Mouse (Mus musculus) liver, adult (tissue): ENCODE measurements at regions not wholly inside any gene's neighbourhood (a gene's known extent, or its start where the extent isn't known, plus 50 kb on each side); places are given as distances from the start of the nearest gene placed in this dataset.

Experiments
- GATA4 ChIP-seq: IDR thresholded peaks from 2 replicates; pipeline ENCODE4 v1.6.1; 2014; ENCODE audit warnings: mild to moderate bottlenecking, low read length; ENCODE audit not compliant: insufficient replicate concordance

DNA sequence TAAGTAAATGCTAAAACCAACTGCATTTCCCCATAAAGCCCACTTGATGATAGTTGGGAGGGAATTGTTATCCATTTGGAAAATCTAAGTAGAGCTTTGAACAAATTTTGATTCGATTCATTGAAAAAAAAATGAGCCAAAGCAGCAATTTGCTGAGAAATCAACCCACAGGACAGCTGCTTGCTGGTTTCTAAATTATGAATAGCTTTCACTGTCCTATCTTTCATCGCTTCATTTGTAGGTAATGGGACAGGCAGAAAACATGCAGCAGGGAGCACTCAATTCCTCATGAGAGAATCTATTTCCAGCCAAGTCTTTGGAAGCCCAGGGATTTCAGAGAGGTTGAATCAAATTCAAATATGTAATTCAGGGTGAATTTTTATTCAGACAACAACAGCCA lies 161.5 kb downstream of the Gm11077 start:
- TF ChIP-seq GATA4, result no peak

DNA sequence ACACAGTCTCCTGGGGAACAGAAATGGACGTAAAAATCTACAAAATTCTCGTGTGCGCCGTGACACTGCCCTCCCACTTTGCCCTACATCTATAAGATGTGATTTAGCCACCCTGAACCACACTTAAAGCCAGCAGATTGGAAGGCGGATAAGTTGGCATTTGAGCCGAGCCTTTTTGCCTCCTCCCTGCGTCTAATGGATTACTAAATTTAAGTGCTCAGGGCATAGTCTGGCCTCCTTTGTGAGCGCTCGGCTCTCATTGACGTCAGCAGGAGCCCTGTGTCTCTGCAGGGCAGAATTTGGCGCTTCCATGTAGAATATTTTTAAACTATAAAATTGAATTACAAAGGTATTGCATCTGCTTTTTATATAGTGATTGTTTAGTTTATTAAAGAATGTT lies 165.4 kb downstream of the Gm11077 start:
- TF ChIP-seq GATA4, result no peak

DNA sequence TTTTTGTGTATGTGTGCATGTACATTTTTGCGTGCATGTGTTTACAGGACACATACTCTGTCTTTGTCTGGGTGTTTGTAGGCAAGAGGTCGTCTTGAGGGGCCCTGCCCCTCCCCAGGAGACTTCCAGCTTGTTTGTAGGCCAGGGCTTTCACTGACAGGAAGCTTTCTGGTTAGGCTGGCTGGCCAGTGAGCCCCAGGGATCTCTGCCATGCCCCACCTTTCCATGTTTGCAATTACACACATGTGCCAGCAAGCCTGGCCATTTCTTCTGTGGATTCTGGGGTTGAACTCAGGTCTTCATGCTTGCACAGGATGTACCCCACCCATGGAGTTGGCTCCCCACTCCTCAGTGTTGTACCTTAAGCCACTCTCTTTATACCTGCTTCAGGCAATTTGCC lies 166.4 kb downstream of the Gm11077 start:
- no peak for TF ChIP-seq GATA4

DNA sequence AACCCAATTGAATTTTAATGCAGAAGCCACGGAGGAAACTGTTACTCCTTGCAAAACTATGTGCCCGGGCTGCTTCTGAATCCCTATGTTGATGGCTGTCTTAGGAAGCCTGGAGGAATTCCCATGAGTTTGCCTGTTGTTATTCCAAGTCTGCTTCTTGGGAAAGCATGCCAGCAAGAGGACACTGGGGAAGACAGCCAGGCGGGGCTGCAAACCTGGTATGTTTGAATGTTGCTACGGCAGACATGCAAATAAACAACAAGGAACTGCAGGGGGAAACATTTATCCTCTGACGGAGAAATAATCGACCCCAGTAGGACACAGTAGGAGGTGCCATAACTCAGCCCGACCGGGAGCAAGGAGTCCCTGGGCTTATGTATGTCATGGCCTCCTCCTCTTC lies 168.0 kb downstream of the Gm11077 start:
- TF ChIP-seq GATA4, result no peak

DNA sequence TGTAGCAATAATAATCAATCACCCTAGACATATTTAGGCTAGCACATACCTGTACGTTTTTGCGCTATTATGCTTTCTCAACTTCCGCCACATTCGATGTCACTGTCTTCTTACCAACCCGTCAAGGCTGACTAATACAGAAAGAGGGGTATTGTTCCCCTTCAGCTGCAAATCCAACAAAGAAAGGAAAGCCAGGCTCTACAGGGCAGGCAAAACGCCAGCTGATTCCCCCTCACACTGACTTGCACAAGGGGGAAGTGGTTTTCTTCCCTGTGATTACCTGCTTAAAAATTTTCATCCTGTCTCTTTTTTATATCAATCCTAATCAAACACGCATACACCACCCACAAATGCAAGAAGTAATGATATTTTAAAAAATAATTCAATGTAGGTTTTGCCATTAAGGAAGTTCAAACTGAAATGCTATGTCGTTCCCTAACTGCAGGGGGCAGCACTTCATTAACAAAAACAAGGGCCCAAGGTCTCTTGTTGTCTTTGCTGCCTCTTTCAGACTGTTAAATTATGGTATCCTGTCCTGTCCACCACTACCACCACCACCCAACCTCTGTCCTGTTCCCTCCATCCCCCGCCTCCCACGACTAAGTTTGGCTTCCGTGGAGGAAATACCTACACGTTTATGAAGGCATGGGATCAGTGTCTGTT lies 195.4 kb downstream of the Gm11077 start:
- TF ChIP-seq GATA4, result no peak

DNA sequence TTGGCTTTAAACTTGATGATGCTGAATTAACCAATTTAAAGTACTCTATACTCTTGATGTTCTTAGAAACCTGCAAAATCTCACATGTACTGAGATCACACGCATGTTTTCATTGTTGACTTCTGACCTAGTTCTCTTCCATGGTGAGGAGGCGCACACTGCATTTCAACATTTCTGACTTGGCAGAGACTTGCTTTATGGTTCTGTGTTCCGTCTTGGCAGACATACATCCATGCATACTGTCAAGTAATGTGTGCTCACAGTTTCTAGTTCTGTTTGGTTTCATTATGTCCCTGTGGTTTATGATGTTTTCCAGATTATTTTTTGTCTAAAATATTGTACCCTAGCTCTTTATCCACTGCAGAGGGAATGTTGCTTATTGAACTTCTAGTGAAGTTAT lies 198.5 kb downstream of the Gm11077 start:
- TF ChIP-seq GATA4, result no peak

DNA sequence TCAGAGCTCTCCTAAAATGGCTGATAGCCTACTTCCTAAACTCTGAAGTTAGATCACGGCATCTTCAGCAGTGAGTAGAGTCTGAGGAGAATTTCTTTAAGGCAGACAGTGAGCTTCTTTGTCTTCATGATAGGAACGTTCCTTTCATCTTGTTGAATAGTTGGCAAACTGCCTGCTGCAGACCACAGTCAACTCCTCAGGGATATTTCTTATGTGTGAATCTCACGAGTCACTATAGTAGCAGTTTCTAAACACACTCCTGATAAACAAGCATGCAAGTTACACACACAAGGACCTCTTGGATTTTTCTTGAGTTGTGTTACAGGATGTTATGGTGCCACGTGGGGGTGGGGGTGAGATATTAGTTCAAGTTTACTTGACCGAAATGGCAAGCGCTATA lies 205.2 kb downstream of the Gm11077 start:
- TF ChIP-seq GATA4, result no peak

DNA sequence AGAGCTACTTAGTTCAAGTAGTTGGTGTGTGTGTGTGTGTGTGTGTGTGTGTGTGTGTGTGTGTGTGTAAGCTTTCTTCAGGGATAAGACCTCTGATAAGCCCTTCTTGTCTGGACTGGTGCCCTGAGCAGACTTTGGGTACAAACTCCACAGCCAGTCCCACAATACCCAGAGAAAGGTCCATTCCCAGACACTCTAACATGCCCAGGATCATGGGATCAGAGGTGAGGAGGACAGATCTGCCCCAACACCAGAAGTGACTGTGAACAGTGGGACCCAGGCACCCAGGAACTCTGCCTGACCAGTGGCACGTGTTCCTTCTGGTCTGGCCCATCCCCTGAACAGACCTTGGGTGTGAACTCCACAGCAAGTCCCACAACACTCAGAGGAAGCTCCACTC lies 208.9 kb downstream of the Gm11077 start:
- TF ChIP-seq GATA4, result no peak

DNA sequence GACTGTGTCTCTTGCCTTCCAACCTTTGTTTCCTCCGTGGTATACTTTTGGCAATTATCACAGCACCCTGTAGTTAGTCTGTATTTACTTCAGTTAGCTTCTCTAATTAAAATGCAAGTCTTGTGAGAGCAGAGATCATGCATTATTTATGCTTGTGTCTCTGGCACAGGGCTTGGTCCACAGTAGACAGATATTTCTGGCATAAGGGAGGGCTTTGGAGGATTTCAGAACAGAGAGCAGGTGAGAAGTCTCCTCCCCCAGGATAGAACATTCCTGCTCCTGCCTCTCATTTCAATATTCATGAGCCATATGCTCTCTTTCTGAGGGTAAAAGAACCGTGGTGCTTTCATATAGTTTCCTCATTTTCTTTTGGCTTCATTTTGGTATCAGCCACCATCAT lies 217.6 kb downstream of the Gm11077 start:
- TF ChIP-seq GATA4, result no peak

DNA sequence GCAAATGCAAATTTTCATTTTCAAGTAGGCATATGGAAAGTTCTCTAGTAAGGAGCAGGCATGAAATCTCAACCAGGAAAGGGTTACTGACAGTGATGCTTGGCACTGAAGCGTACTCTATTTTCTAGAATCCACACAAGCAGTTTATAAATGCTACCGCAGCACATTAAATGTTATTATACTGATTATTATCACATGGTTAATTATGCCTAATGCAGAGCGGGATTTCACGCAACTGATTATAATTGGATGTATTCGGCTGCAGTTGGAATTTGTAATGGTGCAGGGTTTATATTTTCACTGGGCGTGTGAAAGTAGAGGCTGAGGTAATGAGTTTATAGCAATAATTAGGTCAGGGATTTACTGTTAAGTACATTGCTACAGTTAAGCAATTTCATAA lies 221.4 kb downstream of the Gm11077 start:
- no peak for TF ChIP-seq GATA4

DNA sequence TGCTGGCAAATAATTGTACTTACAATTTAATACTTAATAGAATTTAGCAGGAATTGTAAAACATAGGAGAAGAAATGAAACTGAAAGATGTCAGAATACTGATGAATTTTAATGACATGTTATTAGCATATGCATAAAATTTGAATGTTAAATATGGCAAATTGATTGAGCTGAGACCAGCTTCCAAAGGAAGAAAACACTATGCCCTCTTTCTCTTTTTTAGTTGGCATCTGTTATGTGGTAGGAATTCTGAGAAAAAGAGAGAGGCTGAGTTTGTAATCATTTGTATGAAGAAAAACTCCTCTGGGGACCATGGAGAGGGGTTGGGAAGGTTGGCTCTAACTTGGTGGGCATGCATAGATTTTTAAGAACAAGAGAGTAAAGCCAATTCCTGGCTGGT lies 224.2 kb downstream of the Gm11077 start:
- no peak for TF ChIP-seq GATA4

DNA sequence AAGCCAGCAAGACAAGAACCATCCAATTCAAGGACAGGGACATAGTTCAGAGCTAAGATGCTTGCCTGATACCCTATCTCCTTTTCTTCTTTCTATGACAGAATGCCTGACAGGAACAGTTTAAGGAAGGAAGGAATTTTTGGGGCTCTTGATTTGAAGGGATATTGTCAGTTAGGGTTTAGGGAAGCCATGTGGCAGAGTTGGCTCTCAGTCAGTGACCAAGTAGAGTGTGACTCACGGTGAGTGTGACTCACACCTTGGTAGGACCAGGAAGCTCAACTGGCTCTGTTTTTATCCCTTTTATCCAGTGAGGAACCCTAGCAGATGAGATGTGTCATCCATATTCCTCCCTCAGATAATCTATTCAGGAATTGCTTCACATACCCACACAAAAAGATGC lies 224.6 kb downstream of the Gm11077 start:
- no peak for TF ChIP-seq GATA4

DNA sequence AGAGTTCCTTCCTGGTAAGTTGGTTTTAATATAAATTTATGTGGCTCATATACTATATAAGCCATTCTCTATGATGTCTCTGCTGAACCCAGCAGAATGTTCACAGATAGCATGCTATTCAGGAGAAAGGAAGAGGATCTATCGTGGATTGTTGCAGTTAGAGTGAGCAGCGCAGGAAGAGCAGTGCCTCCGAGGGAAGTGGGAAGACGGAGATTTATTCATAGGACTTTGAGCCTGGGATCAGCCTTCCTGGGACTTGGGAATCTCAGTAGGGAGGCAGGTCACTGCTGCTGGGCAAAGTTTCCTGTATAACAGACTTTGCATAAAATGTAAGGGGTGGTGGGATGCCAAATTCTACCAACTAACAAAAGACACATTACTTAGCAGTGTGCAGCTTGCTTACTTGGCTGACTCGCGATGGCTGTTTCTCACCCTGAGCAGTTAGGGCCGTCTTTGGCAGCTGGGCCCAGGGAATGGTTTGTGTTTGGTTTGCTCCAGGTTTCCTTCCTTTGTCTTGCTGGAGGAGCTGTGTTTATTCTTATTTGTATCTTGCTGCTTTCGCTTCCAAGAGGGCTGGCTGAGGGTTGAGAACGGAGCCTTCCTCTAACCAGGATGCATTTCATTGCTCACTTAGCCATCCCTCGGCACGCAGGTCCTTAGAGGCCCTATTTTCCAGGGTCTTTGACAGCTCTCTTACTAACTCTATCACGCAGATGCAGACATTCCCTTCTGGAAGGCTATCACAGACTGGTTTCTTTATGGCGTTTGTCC lies 226.9 kb downstream of the Gm11077 start:
- TF ChIP-seq GATA4, result no peak

DNA sequence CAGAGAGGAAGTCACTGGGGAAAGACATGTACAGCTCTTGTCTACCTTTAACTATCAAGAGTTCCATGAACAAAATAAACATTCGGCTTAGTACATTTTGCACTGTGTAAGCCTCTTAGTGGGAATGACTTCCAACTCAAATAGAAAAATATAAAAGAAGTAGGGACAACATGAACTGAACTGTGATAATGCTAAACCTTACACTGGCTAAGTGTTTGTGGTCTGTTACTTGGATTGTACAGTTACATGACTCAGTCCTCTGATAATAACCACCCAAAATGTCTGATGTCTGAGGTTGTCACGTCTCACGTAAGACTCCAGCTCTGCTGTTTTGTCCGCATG lies 227.4 kb downstream of the Gm11077 start:
- no peak for TF ChIP-seq GATA4

DNA sequence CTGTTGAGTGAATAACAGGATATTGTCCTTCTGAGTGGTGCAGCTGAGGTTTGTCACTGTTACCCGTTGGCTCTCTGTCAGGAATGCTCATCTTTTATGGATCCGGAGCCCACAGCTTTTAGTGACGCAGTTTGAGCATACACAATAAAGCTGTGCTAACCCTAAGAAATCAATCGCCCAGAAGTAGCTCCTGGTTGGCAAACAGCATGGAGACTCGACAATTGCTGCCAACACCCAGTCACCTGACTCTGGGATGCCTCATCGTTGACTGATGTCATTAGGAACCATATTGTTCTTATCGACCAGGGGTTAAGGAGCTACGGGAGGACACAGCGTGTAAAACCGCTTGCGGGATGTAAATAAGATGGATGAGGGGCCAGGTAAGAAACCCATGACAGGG lies 232.9 kb downstream of the Gm11077 start:
- no peak for TF ChIP-seq GATA4

DNA sequence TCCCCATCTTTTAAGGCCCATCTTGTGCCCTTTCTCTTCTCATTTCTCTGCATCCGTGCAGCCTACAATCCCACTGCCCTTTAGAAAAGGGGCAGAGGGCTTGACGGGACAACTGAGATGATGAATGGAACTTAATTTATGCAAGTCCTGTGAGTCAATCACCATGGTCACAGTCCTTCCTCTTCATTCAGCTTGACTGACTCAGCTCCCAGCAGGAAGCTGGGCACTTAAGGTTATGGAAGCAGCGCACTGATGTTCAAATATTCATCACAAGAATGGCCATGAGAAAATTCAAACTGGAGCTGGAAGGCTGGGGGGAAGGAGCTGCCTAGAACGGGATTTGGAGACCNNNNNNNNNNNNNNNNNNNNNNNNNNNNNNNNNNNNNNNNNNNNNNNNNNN lies 233.5 kb downstream of the Gm11077 start:
- TF ChIP-seq GATA4, result no peak

DNA sequence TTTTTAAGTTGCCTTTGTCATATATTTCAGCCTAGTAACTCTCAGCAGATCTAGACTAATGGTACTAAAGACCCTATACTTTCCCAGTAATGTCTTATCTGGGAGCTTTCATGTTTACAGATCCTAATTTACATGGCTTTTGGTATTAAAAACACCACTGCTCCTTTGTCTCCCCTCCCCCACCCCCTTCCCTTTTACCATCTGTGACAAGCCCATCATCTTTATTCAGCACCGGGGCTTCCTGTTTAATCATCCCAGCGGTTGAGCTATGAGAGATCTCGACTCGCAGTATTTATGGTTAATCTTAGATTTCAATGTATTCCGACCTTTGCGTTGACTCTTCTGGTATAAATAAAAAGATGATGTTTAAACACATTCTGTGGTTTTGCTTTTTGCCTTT lies 244.6 kb downstream of the Gm11077 start:
- TF ChIP-seq GATA4, result no peak
